Mouse (Mus musculus) left cerebral cortex, adult 8-10 months (tissue): ENCODE data around the gene Ackr2. TPM values are rescaled to one million over a fixed set of nuclear protein-coding genes. Genes with fewer than 3 reads are reported as not detected.

Experiments
- DNase-seq, 2 experiments: peaks; one replicate each; pipeline ENCODE4 v3.0.0; 2022; ENCODE audit warnings: low spot score in 2 of 2
- total RNA-seq, 4 experiments: library from RNA; stranded (reverse); gene quantifications; 2 replicates each; pipeline ENCODE4 v1.2.4; 2022

Gene Ackr2
- total RNA-seq, 4 experiments from 2014 or later = 4.5 to 11.2 (median 5.5) TPM

DNA sequence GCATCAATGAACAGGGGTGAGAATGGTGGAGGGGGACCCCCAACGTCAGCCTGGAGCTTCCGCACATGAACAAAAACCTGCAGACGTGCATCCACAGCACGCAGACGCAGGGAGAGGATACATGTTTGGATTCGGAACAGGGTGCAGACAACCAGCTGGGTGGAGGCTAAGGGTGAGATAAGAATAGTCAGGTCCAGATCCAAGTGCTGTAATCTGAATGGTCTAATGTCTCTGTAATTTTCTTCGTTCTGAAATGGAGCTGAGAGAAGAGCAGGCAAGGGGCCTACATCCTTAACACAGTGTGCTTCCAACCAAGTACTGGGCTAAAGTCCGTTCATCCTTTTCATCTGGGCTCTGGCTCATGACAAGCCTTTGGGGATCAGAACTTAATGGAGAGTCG lies 6.9 kb upstream of the Ackr2 start:
- no peak for DNase-seq

DNA sequence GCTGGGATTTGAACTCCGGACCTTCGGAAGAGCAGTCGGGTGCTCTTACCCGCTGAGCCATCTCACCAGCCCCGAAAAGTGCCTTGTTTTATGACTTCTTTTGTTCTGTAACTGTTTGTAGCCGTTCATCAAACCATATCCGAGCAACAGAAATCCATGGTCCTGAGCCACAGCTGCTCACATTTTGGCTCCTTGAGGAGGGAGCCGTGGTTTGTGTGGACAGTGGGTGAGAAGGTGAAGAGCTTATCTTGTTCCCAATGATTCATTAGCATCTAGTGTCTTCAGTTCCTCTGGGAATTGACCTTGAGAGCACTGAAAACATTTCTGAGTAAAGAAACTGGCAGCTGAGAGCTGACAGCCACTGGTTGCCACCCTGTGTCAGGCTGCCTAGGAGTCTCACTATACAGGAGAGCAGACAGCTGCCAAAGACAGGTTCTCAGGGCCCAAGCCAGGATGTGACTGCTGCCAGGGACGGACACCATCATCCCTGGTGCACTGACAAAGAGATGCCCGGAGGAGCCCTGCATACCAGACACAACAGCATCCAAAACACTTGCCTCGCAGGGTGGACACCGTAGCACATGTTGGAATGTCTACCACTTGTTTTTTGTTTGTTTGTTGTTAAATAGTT lies 6.0 kb upstream of the Ackr2 start:
- no peak for DNase-seq

DNA sequence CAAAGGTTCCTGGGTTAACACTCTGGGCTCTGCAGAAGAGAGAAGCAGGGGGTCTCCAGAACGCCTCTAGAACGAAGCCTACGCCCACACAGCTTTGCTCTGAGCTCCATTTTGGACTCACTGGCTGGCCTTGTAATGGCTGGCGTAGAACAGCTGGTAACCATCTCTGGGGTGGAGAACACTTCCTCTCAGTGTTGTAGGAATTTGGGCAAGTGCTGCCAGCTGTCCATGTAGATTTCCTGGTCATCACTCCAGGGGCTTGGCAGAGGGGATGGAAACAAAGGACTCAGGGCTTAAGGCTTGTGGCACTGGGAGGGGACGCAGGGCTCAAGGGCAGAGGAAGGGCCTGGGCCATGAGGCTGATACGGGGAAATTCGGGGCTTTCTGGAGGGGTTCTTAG lies 3.7 kb upstream of the Ackr2 start:
- DNase-seq = no peak

DNA sequence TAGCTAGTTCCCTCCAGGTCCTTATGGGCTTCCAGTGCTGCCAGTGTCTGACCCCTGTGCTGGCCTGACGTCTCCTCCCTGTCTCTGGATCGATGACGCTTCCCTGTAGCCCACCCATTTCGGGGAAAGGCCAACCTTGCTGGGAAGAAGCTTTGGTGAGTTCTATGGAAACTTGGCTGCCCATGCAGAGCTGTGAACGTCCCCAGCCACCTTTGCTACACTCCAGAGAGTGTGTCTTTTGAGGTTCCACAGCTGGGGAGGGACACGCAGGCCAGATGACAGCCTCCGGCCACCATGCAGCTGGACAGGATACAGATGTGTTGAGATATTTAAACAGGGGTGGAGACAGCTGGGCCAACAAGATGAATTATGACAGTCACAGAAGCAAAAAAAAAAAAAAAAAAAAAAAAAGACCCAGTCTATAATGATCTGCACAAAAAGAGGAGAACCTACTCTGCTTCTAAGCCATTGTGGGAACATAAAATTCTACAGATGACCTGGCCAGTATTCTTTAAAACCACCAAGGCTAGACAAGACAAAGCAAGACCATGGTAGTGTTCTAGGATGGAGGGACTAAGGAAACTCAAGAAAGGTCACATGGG lies 2.7 kb upstream of the Ackr2 start:
- no peak for DNase-seq

DNA sequence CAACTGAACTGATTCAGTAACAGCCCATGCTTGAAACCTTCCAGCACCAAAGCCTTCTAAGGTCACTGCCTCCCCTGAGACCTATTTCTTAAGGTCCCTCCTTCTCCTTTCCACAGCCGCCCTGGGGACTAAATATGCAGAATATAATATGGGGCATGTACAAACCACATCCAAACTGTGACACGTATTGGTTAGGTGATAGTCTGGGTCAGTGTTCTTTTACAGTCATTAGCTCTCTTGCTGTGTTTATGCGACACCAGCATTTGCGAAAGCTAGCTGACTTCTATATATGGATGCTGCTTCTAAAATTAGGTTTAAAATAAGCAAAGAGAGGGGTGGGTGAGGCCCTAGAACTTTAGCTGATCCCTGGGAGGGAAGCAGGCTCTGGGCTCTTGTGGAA lies 1.3 kb upstream of the Ackr2 start:
- no peak for DNase-seq

DNA sequence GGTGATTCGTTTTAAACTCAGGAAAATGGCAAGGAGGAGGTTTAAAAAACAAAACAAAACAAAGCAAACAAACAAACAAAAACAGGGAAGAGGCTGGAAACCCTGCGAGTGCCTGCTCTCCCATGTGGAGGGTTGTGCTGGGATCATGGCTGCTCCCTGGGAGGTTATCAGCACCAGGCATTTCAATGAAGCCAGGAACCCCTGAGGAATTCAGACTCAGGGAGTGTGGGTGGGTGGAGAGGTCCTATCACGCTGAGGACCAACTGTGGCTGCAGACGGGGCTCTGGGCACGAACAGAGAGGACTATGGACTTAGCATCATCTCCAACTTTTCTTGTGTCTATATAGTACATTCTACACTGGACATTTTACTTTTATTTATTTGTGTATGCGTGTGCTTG lies 1.2 kb downstream of the Ackr2 start:
- DNase-seq = no peak

DNA sequence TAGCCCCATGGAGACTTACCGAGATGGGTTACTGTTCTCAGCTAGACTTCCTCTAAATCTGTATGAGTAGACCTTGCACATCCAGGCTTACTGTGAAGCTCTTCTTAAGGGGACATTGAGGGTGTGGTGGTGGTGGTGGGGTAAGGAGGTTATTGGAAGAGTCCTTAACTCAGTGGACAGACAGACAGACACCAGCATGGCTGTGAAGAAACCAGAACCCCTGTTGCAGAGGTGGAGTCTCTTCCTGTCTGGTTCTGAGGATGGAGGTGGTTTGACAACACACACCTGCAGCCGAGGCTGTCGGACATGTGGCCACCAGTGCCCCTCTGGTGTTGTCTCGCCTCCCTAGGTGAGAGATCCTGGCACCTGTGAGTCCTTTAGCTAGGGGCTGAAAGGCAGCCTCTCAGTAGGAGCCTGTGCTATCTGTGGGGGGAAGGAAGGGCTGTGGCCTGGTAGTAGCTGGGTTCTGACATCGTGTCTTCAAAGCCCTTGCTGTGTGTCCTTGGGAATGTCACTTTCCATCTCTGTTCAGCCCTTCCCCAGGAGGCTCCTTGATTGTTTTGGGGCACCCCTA lies 2.2 kb downstream of the Ackr2 start:
- no peak for DNase-seq

DNA sequence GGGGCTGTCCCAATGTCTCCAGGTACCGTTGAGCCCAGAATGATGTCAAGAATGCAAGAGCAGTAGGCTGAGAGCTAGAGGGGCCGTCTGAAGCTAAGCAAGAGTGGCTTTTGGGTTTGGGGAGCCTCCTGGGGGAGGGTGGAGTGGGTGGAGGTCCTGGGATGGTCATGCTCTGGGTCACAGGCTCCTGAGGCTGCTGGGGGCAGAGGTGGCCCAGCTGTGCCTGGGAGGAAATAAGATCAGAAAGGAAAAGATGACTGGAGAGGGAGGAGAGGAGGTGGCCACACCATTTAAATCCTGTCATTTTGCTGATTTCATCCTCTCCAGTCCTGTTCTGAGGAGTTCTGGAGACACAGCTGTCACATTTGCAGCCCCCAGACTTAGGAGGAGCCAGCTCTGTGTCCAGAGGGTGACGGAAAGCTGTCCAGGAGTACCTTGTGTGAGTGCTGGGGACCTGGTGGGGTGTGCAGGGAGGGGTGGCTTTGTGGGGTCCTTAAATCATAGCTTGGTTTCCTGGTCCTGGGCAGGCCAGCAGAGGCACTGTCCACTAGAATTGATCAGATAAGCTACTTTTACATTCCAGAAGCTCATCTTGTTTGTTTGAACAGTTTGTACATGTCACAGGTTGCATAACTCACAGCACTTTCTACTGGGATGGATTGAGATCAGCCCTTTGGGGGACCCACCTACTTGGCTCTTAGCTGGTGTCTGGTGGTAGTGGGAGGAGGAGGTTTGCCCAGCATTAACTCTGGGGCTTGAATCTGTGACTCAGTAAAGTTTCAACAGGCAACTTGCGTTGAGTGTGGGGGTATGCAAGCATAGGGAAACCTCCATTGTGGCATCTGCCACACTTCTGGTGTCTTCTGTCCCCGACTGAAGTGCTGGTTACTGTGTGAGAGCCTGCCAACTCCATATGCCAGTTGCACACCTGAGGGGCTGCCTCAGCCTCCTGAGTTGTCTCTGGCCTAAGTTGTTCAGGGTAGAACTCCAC lies 3.9 kb downstream of the Ackr2 start:
- DNase-seq = no peak

DNA sequence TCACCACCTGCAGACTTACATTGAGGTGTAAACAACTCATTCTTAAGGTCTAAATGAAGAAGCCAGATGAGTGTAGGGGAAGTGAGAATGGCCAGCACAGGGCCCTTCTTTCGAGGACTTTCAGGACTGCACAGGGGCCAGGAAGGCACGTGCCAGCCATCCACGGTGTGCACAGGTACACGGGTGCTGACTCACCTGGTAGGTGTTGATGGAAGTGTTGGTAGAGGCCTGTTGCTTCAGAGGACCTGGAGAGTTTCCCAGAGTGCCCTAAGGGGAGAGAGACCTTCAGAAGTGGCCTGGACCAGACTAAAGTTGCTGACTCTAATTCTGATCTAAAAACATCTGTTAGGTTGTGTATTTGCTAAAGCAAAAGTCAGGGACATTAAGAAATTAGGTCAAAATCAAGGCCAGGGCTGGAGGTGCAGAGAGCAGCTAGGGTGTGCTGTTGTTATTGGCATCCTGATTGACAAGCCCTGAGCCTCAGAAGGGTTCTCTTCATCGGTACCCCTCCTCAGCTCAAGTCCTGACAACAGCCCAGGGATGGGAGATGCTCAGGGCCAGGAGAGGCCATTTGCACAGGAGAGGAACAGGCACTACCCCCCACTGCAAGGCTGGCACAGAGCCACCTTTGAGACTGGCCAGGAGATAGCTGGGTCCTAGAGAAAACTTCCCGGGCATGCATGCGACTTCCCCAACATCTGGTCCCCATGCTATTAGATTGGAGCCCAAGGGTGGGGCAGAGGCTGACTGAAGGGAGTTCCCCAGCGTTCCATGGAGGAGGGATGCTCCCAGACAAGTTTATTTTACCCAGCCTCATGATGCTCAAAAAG lies 5.5 kb downstream of the Ackr2 start:
- DNase-seq = no peak

DNA sequence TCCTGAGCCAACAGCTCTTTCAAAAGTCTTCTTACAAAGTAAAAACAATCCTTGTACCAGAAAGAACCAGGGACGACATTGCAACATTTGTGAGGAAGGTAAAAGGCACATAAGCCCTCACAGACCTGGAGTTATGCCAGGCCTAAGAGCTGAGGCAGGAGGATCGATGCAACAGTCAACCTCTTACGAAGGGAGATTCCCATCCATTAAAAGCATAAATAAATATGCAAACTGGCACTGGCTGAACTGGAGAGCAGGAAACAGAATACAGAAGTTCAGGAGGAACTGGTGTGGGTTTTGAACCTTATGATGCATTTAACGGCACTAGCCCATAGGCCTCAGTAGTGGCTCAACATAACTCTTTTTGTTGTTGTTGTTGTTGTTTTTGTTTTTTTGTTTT lies 6.2 kb downstream of the Ackr2 start:
- no peak for DNase-seq

DNA sequence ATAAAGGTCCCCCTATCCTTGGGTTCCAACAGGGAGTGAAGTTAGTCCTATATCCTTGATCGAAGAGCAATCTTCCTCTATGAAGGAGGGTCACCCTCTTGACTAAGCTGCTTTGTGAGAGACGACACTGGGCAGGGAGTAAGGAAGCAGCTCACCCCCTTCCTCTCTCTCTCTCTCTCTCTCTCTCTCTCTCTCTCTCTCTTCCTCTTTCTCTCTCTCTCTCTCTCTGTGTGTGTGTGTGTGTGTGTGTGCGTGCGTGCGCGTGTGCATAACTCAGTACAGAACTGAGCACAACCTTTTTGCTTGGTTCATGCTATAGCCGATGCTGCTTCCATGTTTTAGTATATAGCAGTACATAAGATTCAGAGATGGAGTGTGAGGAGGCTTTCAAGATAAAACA lies 6.8 kb downstream of the Ackr2 start:
- no peak for DNase-seq

DNA sequence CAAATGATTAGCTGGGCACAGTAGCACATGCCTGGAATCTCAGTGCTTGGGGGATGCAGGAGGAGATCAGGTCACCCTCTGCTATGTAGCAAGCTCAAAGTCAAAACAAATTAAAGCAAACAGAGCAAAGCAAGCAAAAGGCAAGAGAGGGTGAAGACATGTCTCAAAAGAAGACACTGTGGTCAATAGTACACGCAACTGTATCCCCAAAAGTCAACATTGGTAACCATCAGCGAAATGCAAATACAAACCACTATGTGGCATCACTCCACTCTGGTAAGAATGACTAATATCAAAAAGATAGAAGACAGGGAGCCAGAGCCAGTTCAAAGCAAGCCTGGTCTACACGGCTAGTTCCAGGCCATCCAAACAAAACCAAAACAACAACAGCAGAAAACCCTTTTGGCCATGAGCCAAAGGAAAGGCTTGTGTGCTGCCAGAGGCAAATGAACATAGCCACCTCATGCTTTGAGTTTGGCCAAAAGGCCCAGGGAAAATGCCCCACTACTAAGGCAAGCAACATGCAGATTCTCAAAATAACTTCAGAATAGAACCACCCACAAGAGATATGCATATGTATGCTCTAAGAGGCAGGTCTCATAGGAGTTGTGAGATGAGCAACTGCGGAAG lies 7.5 kb downstream of the Ackr2 start:
- DNase-seq = peak; percentile 25 to 45

DNA sequence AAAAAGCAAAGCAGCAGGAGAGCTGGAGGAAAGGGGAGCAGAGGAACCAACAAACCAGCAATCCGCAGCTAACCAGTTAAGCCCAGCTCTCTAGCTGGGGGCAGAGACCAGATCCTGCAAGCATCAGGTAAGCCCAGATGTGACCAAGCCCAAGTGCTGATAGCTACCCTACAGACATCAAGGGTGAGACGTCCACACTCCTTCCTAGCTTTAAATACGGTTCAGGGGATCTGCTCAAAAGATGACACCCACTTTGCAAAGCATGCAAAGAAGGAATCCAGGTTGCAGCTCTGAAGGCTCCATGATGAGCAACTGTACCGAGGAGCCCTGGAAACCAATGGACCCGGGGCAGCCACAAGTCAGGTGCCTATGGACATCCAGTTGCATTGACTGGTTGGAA lies 8.3 kb downstream of the Ackr2 start:
- DNase-seq = no peak

DNA sequence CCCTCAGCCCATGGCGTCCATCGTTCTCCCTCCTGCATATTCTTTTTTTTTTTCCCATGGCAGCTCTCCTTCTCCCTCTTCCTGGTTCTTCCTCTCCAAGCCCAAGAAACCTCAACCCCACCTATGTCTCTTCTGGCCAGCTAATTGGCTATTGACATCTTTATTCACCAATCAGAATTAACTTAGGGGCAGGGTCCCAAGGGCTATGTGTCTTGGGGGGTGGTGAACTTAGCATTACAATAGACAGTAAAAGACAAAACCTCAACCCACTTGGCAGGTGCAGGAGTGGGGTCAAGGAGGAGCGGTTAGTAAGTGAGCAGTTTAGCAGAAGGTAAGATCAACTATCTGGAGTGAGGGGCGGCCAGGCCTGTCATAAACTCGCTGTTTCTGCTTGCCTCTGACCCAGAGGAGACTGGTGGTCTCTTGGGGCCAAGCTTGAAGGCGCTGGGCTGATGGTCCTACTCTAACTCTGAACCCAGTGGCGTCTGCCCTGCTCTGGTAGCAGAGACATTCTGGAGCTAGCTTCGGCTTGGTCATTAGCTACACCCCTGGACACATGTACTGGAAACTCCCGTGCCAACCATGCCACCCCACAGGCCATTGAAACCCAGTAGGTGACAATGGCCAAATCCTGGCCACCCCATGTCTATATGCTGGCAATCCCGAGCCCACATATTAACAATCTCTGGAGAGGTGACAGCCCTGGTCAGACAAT lies 9.4 kb downstream of the Ackr2 start:
- no peak for DNase-seq

DNA sequence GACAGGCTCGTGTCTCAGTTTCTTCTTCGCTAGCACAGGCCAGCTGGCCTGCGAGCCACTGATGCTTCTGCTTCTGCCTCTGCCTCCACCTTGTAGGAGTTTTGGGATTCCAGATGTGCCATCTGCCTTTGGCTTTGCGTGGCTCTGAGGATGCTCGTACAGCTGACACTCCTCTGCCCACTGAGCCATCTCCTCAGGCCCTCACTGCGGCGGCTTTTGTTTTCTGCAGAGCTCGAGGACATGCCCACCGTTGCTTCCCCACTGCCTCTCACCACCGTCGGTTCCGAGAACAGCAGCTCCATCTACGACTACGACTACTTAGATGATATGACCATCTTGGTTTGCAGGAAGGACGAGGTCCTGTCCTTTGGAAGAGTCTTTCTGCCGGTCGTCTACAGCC lies 10.2 kb downstream of the Ackr2 start:
- DNase-seq = no peak

DNA sequence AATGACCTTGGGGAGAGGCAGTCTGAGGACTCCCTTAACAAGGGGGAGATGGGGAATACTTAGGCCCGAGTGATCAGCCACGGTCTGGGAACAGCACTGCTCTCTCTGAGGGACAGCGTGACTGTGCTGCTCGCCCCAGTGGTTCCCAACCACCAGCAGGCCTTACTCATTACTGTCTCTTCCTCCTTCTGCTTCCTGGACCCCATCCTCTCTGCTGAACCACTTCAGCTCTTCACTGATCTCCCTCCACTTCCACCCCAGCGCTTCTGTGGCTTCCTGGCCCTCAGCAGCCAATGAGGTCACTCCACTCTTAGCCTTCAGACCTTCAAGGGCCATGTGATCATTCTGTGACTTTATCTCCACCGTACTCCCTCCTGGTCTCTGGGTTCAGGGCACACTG lies 11.5 kb downstream of the Ackr2 start:
- DNase-seq = no peak

DNA sequence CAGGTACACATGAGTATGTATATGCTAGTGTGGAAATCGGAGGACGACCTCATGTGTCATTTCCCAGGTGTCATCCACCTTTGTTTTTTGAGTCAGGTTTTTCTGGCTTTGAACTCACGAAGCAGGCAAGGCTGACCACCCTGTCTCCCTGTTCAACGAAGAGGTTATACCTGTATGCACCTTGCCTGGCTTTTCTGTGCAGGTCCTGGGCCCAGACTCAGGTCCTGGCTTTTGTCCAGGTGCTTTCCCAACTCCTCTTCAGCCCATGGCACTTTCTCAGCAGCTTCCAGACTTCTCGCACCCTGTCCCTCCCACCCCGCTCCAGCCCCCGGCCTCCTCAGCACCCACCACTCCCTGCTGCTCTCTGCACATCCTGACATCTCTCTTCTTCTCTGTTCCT lies 13.0 kb downstream of the Ackr2 start:
- DNase-seq = no peak

DNA sequence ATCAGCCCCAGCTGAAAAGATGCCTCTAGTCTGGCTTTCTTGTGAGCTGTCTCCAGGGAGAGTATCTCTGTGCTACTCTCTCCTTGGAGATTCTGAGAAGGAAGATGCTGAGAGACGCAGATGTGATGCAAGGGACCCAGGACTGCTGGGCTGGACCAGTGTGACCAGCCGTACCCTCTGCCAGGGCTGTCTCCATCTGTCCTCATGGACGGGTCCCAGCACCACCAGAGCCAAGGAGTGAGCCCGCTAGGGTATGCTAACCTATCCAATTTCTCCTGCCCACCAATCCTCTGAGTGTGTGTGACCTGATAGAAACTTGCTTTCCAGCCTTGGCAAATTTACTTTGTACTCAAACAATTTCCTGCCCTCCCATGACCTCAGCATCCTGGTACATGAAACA lies 14.6 kb downstream of the Ackr2 start:
- no peak for DNase-seq

DNA sequence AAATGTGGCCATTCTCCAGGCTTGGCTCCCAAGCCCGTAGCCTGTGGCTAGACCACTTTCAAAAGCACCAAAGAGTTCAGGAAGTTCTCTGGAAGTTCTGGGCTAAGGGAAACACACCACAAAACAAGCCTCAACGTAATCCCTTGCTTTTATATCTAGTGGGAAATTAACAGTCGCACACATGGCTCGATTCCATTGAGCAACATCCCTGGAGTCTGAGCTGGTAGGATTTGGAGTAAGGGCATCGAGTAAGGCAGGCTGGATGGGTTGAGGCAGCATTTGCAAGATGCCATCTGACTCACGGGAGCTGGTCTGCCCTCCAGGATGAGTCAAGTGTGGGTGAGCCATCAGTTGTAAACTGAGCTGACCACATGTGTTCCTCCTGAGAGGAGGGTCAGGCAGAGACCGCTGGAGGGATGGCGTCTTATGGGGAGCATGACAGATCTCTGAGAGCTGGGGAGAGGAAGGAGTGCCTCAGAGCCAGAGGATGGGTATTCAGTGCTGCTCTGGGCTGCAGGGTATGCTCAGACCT lies 16.1 kb downstream of the Ackr2 start:
- DNase-seq = no peak

DNA sequence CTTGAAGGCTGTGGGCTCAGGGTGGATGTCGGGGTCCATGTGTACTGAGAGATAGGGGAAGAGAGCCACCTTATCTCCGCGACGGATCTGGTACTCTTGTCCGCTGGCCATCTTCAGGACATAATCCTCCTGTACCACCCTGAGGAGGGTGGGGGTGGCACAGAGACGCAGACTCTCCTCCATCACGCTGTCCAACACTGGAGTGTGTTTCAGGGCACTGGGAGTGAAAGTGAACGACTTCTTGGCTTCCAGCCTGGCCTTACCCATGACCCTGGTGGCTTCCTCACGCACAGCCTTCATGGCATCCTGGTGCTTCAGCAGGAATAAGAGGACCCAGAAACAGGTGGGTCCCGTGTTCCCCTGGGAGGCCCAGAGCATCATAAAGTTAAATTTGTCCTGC lies 16.9 kb downstream of the Ackr2 start:
- DNase-seq = no peak
